ENCODE assay signal across 11 mouse cellular contexts in the genomic region with DNA sequence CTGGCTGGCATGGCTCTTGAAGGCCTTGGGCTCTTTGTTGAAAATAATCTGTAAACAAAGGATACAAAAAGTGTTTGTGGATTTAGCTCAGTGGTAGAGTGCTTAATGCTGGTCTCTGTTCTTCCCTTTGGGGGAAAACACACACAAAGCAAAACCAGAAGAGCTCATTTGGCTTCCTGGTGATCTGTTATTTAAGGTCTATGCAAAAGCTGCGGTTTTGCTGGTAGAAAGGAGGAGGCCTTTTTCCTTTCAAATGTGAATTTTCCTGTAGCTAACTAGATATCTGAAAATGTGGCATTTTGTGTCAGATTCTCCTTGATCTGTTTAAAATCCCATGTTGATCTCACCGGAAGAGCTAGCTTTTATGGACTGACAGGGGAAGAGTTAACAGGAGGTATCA.
"Had no signal": no experiment of that assay in that cellular context is flagged by ENCODE, and none has a peak within 500 bp of the region (broad histone marks: within the 10 kb centered on the region; RNA-seq: fewer than 3 reads in every experiment).

No protein-coding gene starts in this region.

- DNase-seq: kidney, adult 18-20 months; kidney, postnatal 14 days; lung, adult 2 months; lung, postnatal 36 days had no signal

- H3K27ac ChIP-seq: kidney, embryonic 15.5 days; left cerebral cortex, adult 2 months; limb, embryonic 10.5 days; liver, embryonic 15.5 days; midbrain, embryonic 13.5 days; neural tube, embryonic 15.5 days had no signal

- H3K4me3 ChIP-seq: kidney, embryonic 15.5 days; left cerebral cortex, adult 2 months; limb, embryonic 10.5 days; liver, embryonic 15.5 days; midbrain, embryonic 13.5 days; neural tube, embryonic 15.5 days had no signal

- H3K36me3 ChIP-seq: kidney, embryonic 15.5 days; limb, embryonic 10.5 days; liver, embryonic 15.5 days; midbrain, embryonic 13.5 days; neural tube, embryonic 15.5 days had no signal

- H3K27me3 ChIP-seq: liver, embryonic 15.5 days had no signal

- ATAC-seq: lung, postnatal 0 days; midbrain, embryonic 13.5 days had no signal

- H3K4me1 ChIP-seq: kidney, embryonic 15.5 days; limb, embryonic 10.5 days; liver, embryonic 15.5 days; midbrain, embryonic 13.5 days; neural tube, embryonic 15.5 days had no signal
